Mouse (Mus musculus): Measurements from ENCODE around the gene Fbn1. TPM values are rescaled to one million over a fixed set of nuclear protein-coding genes. Genes with fewer than 3 reads are reported as not detected.
A peak's percentile ranks its signal among the peaks of the same experiment; 100 is the strongest.

The Fbn1 gene
- polyA plus RNA-seq (2015; fragmentation: Nextera tagmentation; extraction: Ambion mirVana): 16.8 and 24.6 TPM in 2 replicates

DNA sequence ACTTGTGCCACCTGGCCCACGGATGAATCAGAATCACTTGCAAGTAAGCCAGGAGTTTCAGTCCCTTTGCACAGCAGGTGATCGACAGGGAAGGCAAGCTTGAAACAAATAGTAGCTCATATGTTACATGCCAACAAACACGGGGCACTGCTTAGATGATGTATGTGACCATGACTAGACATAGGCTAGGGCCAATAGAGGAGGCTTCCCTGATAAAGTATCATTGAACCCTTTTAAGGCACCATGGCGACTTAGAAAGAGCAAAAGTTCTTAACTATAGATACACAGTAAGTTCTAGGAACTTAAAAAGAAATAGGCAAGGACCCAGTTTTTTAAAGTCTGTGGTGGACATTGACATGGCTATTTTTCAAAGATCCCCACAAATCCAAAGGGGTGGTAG is at the start of gene Fbn1:
Gene Fbn1 (minus strand): TSS at position 101 of the 400 bp plus-strand sequence.
- H3K9ac ChIP-seq: peak within 1 kb of the TSS; percentile 66
- H3K4me1 ChIP-seq (replicated peaks): peaks cover 14% of the 10 kb centered on the region; the same call in 1 of the 2 replicates
- no peaks in the 10 kb centered on the region for H3K36me3 ChIP-seq
- WGBS: 79% methylated on average over 4 of the region's 4 CpGs
- H3K4me2 ChIP-seq: peak within 1 kb of the TSS; percentile 93
- peak within 1 kb of the TSS; percentile 72 for H3K4me3 ChIP-seq
- no peaks in the 10 kb centered on the region for H3K27me3 ChIP-seq
- H3K27ac ChIP-seq: peak within 1 kb of the TSS; percentile 86
- ATAC-seq (replicated peaks; ENCODE audit: insufficient number of reproducible peaks, insufficient read depth, low FRiP score, low read depth): no peak
- H3K9me3 ChIP-seq (replicated peaks): no peaks in the 10 kb centered on the region

DNA sequence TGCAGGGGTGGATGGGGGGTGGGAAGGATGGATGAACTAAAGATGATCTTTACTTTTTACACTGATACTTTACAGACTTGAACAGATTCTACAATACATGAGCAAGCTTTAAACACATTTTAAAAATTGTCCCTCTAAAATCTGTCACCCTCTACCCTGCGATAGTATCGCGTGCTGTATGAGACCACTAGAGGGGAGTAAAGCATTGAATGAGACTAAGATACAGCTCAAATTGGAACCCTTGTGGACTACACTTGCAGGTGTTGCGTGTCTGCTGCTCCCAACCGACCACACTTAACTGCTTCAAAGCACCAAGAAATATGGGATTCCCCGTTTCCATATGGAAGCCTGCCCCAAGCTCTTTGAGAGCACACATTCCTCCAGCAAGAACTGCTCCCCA is 48.0 kb upstream of the Fbn1 start:
- WGBS: 68% methylated on average over 6 of the region's 6 CpGs
- Histone ChIP-seq H3K27ac (no peak overlapping the region), H3K9me3 (replicated peaks) (no peaks in the 10 kb centered on the region), H3K4me2 (no peak overlapping the region), H3K9ac (no peak overlapping the region), H3K4me3 (no peak overlapping the region), H3K4me1 (replicated peaks) (no peaks in the 10 kb centered on the region), H3K27me3 (no peaks in the 10 kb centered on the region), H3K36me3 (no peaks in the 10 kb centered on the region)
- ATAC-seq (replicated peaks; ENCODE audit: insufficient number of reproducible peaks, insufficient read depth, low FRiP score, low read depth): no peak

DNA sequence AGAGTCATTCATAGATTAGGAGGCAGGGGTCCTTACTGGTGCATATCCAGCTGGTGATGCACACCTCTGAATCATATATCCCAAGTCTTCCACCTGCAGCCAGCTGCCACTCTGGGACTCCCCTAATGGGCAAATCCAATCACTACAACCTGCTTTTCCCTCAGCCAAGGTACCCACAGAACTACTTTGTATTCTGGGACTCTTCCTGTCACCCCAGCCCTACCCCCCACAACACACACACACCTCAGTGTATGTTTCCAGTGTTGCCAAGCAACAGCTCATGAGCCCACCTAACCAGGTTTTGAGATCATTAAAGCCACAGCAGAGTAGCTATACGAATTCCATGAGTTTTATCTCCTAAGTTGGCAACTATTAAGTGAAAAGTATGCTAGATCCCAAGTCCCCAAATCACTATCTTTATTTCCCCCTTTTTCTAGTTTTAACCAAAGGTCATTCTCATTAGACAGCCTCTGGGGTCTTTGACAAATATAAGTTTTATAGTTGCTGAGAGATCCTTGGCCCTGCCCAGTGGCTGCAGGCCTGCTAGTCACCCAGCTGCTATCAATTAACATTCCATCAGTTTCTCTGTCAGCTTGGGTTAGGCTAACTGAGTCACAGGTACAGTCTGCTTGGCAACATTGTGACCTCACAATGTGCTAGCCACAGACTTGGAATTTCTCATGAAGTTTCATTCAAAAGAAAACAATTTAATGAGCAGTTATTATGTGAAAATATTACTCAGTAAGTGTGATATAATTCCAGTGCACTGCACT is 41.2 kb upstream of the Fbn1 start:
- 46% methylated on average over 1 of the region's 1 CpGs for WGBS
- no peak for ATAC-seq (replicated peaks; ENCODE audit: insufficient number of reproducible peaks, insufficient read depth, low FRiP score, low read depth)
- no peak overlapping the region for H3K4me2 ChIP-seq

DNA sequence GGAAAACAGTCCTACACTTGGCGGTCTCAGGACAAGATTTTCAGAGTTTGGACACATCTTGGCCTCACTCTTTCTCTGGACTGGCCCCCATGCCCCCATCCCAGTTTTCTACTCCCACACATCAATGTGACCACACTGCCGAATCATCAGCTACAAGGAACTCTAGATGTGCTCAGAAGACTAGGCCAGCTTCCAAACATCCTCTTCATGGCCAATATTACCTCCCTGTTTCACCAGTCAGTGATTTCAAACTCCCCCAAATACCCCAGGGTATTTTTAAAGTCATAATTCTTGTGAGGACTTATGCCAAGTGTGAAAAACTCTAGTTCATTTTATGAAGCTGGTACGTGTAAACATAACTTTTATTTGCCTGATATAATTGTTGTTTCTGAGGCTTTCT is 37.2 kb upstream of the Fbn1 start:
- Histone ChIP-seq H3K27me3 (no peaks in the 10 kb centered on the region), H3K4me3 (no peak overlapping the region), H3K9me3 (replicated peaks) (0 out of 2 replicates have a peak, but pooled peaks cover 3% of the 10 kb centered on the region), H3K27ac (no peak overlapping the region), H3K9ac (no peak overlapping the region), H3K4me1 (replicated peaks) (no peaks in the 10 kb centered on the region), H3K36me3 (no peaks in the 10 kb centered on the region), H3K4me2 (no peak overlapping the region)
- ATAC-seq (replicated peaks; ENCODE audit: insufficient number of reproducible peaks, insufficient read depth, low FRiP score, low read depth): no peak
- WGBS: 68% methylated on average over 3 of the region's 3 CpGs

More for the DNA sequence above, 41.2 kb upstream of the Fbn1 start:
- no peak overlapping the region for H3K27ac ChIP-seq
- no peak overlapping the region for H3K9ac ChIP-seq
- no peaks in the 10 kb centered on the region for H3K36me3 ChIP-seq
- H3K4me1 ChIP-seq (replicated peaks): no peaks in the 10 kb centered on the region
- no peaks in the 10 kb centered on the region for H3K27me3 ChIP-seq
- no peak overlapping the region for H3K4me3 ChIP-seq
- H3K9me3 ChIP-seq (replicated peaks): 0 out of 2 replicates have a peak, but pooled peaks cover 3% of the 10 kb centered on the region

DNA sequence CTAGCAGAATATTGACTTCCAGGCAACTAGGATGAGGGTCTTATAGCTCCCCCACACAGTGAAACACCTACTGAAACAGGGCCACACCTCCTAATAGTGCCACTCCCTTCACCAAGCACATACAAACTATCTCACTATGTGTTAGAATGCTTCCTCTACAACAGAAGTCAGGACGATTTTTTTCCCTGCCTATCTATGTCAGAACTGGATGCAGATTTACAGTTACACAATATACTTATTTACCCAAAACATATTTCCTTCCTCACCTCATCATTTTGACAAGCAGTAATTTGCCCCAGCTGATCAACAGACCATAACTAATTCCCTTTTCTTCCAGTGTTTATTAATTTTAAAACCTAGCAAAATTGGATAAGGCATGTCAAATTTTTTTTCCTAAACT is 35.9 kb upstream of the Fbn1 start:
- ATAC-seq (replicated peaks; ENCODE audit: insufficient number of reproducible peaks, insufficient read depth, low FRiP score, low read depth): no peak
- no peaks in the 10 kb centered on the region for H3K4me1 ChIP-seq (replicated peaks)
- H3K9ac ChIP-seq: no peak overlapping the region
- no peak overlapping the region for H3K4me2 ChIP-seq
- 44% methylated on average over 1 of the region's 1 CpGs for WGBS
- 0 out of 2 replicates have a peak, but pooled peaks cover 3% of the 10 kb centered on the region for H3K9me3 ChIP-seq (replicated peaks)
- no peak overlapping the region for H3K27ac ChIP-seq
- H3K4me3 ChIP-seq: no peak overlapping the region
- H3K27me3 ChIP-seq: no peaks in the 10 kb centered on the region
- H3K36me3 ChIP-seq: no peaks in the 10 kb centered on the region

DNA sequence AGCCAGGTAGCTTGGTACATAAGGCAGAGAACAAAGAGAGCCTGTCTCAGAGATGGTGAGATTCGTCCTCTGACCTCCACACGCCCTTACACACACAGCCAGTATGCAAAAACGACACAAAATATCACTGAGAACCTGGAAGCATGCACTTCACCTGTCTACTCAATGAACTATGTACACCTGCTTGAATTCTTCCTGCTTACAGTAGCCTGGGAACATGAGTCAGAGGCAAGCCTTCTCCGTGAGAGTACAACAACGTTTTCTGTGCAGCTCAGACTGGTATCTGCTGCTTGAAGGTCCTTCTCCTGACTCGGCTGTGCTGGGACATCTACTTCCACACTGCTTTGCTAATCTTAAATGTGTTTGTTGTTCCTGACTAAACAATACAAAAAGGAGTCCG is 33.7 kb upstream of the Fbn1 start:
- no peak overlapping the region for H3K9ac ChIP-seq
- no peak overlapping the region for H3K4me3 ChIP-seq
- WGBS: 61% methylated on average over 7 of the region's 7 CpGs
- no peaks in the 10 kb centered on the region for H3K4me1 ChIP-seq (replicated peaks)
- no peak overlapping the region for H3K27ac ChIP-seq
- ATAC-seq (replicated peaks; ENCODE audit: insufficient number of reproducible peaks, insufficient read depth, low FRiP score, low read depth): no peak
- no peaks in the 10 kb centered on the region for H3K36me3 ChIP-seq
- no peaks in the 10 kb centered on the region for H3K27me3 ChIP-seq
- no peak overlapping the region for H3K4me2 ChIP-seq
- 0 out of 2 replicates have a peak, but pooled peaks cover 3% of the 10 kb centered on the region for H3K9me3 ChIP-seq (replicated peaks)

DNA sequence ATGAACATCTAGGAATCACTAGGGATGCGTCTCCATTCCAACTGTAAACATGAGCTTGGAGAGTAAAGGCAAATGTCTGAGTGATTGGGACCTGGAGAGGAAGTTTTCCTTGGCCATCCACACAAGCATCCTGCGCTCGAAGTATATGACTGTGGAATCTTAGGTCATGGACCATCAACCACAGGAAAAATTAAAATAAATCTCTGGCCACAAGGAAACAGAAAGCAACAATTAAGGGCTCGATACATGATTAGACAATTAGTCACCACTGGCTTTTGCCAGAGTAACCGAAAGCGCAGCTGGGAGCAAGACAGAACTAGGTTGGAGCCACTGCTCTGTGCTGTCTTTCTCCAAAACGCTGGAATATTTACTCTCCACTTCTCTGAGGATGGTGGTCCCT is 32.8 kb upstream of the Fbn1 start:
- H3K9ac ChIP-seq: no peak overlapping the region
- 66% methylated on average over 7 of the region's 7 CpGs for WGBS
- no peaks in the 10 kb centered on the region for H3K27me3 ChIP-seq
- H3K4me2 ChIP-seq: no peak overlapping the region
- no peaks in the 10 kb centered on the region for H3K4me1 ChIP-seq (replicated peaks)
- no peak overlapping the region for H3K27ac ChIP-seq
- no peaks in the 10 kb centered on the region for H3K36me3 ChIP-seq
- H3K4me3 ChIP-seq: no peak overlapping the region
- ATAC-seq (replicated peaks; ENCODE audit: insufficient number of reproducible peaks, insufficient read depth, low FRiP score, low read depth): no peak
- H3K9me3 ChIP-seq (replicated peaks): no peaks in the 10 kb centered on the region

DNA sequence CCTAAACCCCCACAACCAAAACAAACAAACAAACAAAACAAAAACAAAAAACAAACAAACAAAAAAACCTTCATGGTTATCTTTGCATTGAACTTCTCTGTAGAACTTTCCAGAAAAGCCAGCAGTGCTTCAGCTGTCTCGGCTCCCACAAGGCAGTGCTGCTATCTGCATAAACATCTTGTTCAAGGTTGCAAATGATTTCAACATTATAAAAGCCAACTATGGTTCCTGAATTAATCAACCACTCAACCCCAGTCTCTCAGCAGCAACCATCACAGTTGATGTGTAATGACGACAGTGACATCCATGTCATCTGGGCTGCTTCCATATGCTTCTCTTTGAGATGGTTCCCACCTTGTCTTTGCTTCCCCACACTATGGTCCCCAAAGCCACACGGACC is 31.8 kb upstream of the Fbn1 start:
- H3K9me3 ChIP-seq (replicated peaks): no peaks in the 10 kb centered on the region
- no peak overlapping the region for H3K4me2 ChIP-seq
- no peaks in the 10 kb centered on the region for H3K27me3 ChIP-seq
- no peaks in the 10 kb centered on the region for H3K36me3 ChIP-seq
- H3K9ac ChIP-seq: no peak overlapping the region
- no peak overlapping the region for H3K27ac ChIP-seq
- H3K4me3 ChIP-seq: no peak overlapping the region
- ATAC-seq (replicated peaks; ENCODE audit: insufficient number of reproducible peaks, insufficient read depth, low FRiP score, low read depth): no peak
- no peaks in the 10 kb centered on the region for H3K4me1 ChIP-seq (replicated peaks)
- WGBS: 84% methylated on average over 3 of the region's 3 CpGs

DNA sequence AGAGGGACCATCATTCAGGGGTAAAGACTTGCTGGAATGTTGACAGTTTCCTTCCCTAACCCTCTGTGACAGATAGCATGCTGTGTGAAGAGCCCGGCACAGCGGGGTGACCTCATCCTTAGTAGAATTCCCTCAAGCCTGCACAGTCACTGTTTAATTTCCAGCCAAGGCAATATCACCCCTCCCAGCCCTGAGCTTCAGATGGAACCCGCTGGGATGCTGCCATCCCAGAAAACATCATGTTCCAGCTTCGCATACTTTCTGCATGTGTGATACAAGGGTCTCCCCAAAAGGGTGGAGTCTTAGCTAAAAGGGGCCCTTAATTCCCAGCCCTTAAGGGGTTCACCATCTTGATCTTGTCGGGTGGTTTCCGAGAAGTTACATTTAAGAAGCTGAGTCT is 22.9 kb upstream of the Fbn1 start:
- no peak overlapping the region for H3K9ac ChIP-seq
- no peaks in the 10 kb centered on the region for H3K36me3 ChIP-seq
- WGBS: 36% methylated on average over 6 of the region's 6 CpGs
- peak overlapping the region; percentile 34 for H3K27ac ChIP-seq
- no peak overlapping the region for H3K4me3 ChIP-seq
- peaks cover 7% of the 10 kb centered on the region for H3K4me1 ChIP-seq (replicated peaks)
- H3K9me3 ChIP-seq (replicated peaks): no peaks in the 10 kb centered on the region
- 0 out of 2 replicates have a peak overlapping the region, but pooled peaks have one; percentile 8 for H3K4me2 ChIP-seq
- no peaks in the 10 kb centered on the region for H3K27me3 ChIP-seq
- ATAC-seq (replicated peaks; ENCODE audit: insufficient number of reproducible peaks, insufficient read depth, low FRiP score, low read depth): peak; percentile 80

DNA sequence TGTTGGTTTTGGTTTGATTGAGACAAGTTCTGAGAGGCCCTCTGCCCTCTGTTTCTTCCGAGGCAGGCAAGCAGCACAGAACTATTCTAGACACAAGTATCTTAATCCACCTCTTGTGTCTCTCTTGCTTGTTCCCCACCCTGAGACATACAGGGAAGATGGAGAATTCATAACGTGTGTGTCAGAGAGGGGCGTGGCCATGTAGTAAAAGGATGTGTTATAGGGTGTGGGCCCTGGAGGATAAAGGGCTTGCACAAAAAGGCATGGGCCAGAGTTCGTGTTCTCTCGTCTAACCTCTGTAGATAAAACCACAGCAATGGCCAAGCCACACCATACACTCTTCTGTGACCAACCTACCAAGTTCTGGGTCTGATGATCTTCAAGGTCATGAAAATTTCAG is 18.8 kb upstream of the Fbn1 start:
- Histone ChIP-seq H3K4me3 (no peak overlapping the region), H3K27me3 (no peaks in the 10 kb centered on the region), H3K9ac (no peak overlapping the region), H3K36me3 (no peaks in the 10 kb centered on the region), H3K4me1 (replicated peaks) (peaks cover 7% of the 10 kb centered on the region), H3K4me2 (no peak overlapping the region), H3K27ac (no peak overlapping the region), H3K9me3 (replicated peaks) (no peaks in the 10 kb centered on the region)
- no peak for ATAC-seq (replicated peaks; ENCODE audit: insufficient number of reproducible peaks, insufficient read depth, low FRiP score, low read depth)
- 71% methylated on average over 5 of the region's 5 CpGs for WGBS

DNA sequence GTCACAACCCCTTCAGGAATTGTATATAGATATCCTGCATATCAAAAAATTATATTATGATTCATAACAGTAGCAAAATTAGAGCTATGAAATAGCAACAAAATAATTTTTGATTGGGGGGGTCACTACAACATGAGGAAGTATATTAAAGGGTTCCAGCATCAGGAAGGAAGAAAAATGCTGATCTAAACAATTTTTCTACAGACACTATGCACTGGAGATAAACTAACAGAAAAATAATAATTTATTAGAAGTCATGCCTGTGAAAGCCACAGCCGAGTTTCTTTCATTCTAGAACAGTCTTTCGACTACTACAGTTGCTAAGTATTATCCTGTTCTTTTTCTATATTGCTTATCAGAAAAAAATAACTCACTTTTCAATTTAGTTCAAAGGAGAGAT is 17.7 kb upstream of the Fbn1 start:
- no peak overlapping the region for H3K27ac ChIP-seq
- no peak overlapping the region for H3K4me2 ChIP-seq
- 70% methylated on average over 2 of the region's 2 CpGs for WGBS
- H3K4me1 ChIP-seq (replicated peaks): peaks cover 2% of the 10 kb centered on the region
- H3K9me3 ChIP-seq (replicated peaks): no peaks in the 10 kb centered on the region
- no peaks in the 10 kb centered on the region for H3K27me3 ChIP-seq
- no peak overlapping the region for H3K9ac ChIP-seq
- H3K36me3 ChIP-seq: no peaks in the 10 kb centered on the region
- no peak overlapping the region for H3K4me3 ChIP-seq
- no peak for ATAC-seq (replicated peaks; ENCODE audit: insufficient number of reproducible peaks, insufficient read depth, low FRiP score, low read depth)

DNA sequence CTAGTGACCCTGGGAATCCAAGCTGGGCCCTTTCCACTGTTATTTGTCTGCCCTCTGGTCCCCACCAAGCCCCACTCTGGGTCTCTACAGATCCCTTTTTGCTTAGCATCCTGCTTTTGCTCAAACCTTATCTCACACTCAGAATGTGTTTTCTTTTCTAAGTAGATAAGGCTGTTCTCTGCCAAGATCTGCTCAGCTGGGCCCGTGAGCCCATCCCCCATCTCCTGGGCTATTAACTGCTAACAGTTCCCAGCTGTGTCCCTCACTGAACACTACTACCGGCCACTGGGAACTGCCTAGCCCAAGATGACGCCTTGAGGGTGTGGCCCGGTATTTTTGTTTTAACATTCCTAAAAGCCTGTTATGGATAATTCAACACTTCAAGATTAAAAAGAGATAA is 8.8 kb upstream of the Fbn1 start:
- Histone ChIP-seq H3K27me3 (no peaks in the 10 kb centered on the region), H3K4me3 (no peak overlapping the region), H3K27ac (peak overlapping the region; percentile 72), H3K4me1 (replicated peaks) (peaks cover 12% of the 10 kb centered on the region), H3K4me2 (no peak overlapping the region), H3K9ac (no peak overlapping the region), H3K36me3 (no peaks in the 10 kb centered on the region), H3K9me3 (replicated peaks) (no peaks in the 10 kb centered on the region)
- WGBS: 10% methylated on average over 4 of the region's 4 CpGs
- peak; percentile 88 for ATAC-seq (replicated peaks; ENCODE audit: insufficient number of reproducible peaks, insufficient read depth, low FRiP score, low read depth)

All from heart, embryonic 15.5 days (tissue).